Mouse (Mus musculus): Measurements from ENCODE around the gene Gm28042.

Gene Gm28042

GRCm38 (mm10) chr2:120011462-120012200 lies 15.7 kb upstream of the Gm28042 start:
- DNase-seq (ENCODE audit: low read depth, low spot score): peak; percentile 55

DNA sequence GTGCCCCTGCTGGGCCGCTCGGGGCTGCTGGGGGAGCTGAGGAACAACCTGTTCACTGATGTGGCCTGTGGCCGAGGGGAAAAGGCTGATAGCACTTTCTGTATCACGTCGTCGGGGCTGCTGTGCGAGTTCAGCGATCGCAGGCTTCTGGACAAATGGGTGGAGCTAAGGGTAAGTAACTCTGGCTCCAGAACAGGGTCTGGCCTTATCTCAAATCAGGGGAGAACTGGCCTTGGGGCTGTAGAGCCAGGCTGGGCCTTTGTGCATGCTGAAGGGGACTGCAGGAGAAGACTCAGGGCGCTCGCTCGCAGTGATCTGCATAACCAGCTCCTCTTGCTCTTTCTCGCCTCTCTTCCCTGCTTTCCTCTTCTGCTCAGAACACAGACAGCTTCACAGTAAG lies 14.4 kb upstream of the Gm28042 start:
- no peak for DNase-seq (ENCODE audit: low read depth, low spot score)

GRCm38 (mm10) chr2:120013831-120014486 lies 13.3 kb upstream of the Gm28042 start:
- no peak for DNase-seq (ENCODE audit: low read depth, low spot score)

- no peak for DNase-seq (ENCODE audit: low read depth, low spot score)
Measured at GRCm38 (mm10) chr2:120015882-120016281, 11.4 kb upstream of the Gm28042 start.

- no peak for DNase-seq (ENCODE audit: low read depth, low spot score)
Measured at GRCm38 (mm10) chr2:120017599-120017998, 9.7 kb upstream of the Gm28042 start.

- DNase-seq (ENCODE audit: low read depth, low spot score): no peak
Measured at GRCm38 (mm10) chr2:120024337-120024736, 3.0 kb upstream of the Gm28042 start.

GRCm38 (mm10) chr2:120027950-120028331 lies 648 bp downstream of the Gm28042 start:
- peak; percentile 51 for DNase-seq (ENCODE audit: low read depth, low spot score)

DNA sequence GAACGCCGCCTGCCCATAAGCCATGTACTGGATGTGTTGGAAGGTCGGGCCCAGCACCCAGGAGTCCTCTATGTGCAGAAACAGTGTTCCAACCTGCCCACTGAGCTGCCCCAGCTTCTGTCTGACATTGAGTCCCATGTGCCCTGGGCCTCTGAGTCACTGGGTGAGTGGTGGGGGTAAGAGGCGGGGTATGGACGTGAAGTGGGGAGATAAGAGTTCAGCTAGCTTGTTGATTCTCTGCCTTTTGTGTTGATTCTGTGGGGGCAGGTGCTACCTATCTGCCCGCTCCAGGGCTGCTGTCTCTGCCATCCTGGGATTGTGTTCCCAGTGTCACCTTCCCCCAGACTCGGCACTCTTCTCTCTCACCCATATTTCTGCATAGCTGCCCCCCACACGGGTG lies 3.1 kb downstream of the Gm28042 start:
- DNase-seq (ENCODE audit: low read depth, low spot score): no peak

DNA sequence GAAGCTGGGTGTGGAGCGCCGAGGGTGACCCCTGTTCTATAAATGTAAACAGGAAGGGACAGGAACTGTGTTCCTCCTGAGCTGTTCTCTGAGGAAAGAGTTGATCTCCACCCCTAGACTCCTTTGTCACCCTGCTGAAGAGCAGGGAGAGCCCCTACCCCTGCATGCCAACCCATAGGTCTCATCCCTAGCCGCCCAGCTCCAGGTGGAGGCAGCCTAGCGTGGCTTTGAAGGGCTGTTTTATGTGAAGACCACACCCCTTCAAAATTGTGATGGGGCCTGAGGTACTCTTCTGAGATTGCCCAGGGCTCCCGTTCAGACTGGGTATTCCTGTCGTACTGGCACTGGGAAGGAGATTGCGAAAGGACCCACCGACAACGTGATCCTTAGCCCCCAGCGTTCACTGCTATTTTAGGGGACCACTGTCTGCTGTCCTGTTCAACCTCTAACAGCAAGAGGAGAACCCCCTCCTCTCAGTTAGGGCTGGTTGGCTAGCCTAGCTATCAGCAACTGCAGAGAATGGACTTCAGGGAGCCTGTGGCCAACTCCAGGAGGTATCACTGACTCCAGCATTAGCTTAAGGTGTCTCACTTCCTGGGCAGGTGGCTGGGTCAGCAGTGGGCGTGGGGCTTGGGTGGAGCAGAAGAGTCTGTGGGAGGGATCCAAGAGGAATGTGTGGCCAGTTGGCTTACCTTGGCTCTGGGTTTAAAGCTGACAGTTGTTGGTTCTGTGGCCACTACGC lies 5.6 kb downstream of the Gm28042 start, which contains the start of gene Pla2g4b:
TSS of gene Pla2g4b (plus strand) at position 692 of the 742 bp plus-strand sequence.
- DNase-seq (ENCODE audit: low read depth, low spot score): no peak

DNA sequence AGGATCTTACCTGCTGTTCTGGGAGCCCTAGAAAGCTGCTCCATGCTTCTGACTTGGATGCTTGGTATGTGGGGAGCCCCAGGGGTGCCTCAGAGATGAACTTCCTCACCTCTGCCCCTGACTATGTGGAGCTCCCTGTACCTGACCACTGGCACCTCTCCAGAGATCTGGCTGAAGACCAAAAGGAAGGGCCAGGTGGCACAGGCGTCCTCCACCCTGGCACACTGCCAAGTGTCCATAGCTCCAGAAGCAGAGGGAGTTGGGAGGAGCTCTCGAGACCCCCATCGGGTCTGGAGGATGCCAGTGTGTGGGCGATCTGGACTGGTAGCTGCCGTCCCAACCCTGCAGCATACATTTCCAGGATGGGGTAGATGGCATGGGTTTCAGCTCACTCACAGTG lies 6.4 kb downstream of the Gm28042 start:
- DNase-seq (ENCODE audit: low read depth, low spot score): no peak

DNA sequence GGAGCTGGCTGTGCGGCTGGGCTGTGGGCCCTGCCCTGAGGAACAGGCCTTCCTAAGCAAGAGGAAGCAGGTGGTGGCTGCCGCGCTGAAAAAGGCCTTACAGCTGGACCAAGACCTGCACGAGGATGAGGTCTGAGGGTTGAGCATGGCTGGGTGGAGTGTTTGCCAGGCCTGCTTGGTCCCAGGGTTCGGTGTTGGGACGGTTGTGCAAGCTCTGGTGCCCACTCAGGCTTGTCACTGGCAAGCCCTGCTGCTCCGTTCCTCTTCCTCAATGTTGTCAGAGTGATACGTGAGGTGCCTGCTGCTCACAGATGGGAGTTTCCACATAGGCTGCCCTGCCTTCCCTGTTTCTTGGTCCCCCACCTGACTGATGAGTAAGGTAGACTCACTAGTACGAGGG lies 10.5 kb downstream of the Gm28042 start:
- DNase-seq (ENCODE audit: low read depth, low spot score): no peak

GRCm38 (mm10) chr2:120040991-120041390 lies 13.7 kb downstream of the Gm28042 start:
- DNase-seq (ENCODE audit: low read depth, low spot score): no peak

GRCm38 (mm10) chr2:120044101-120044603 lies 16.9 kb downstream of the Gm28042 start:
- peak; percentile 80 for DNase-seq (ENCODE audit: low read depth, low spot score)

GRCm38 (mm10) chr2:120044676-120045075 lies 17.4 kb downstream of the Gm28042 start:
- DNase-seq (ENCODE audit: low read depth, low spot score): no peak

DNA sequence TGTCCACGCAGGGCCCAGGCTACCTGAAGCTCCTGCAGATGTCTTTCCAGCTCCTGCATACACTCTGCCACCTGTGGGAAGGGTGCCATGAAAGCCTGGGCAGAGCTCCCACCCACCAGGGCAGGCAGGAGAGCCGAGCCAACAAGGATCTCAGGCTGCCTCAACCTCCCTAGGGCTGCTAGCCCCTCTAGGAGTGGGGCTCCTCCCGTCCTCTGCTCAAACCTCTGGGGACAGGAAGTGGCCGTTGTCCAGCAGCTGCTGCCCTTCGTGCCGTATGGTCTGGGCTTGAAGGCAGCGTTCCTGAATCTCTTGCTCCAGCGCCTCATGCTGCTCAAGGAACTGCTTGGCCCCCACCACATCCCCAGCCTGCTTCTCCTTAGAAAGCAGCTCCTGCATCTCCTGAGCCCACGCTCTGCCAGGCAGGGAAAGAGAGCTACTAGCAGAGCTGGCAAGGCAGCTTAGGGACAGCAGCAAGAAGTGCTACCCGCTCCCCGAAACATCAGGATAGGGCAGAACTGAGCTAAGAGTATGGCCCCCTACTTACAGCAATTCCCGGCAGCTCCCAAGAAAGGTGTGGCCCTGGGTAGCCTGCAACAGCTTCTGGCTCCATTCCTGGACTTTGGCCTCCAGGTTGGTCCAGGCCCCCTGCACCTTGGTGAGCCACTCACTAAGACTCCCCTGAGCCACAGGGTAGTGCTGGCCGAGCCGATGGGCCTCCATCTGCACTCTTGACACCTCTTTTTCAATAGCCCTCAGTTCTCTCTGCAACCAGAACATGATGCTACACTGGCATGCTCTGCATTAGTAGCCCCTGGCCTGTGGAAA lies 19.4 kb downstream of the Gm28042 start:
- DNase-seq (ENCODE audit: low read depth, low spot score): no peak

- DNase-seq (ENCODE audit: low read depth, low spot score): no peak
Measured at GRCm38 (mm10) chr2:120048173-120048572, 20.9 kb downstream of the Gm28042 start.

- DNase-seq (ENCODE audit: low read depth, low spot score): peak; percentile 42
Measured at GRCm38 (mm10) chr2:120049632-120050274, 22.5 kb downstream of the Gm28042 start.

- DNase-seq (ENCODE audit: low read depth, low spot score): no peak
Measured at GRCm38 (mm10) chr2:120051405-120051804, 24.1 kb downstream of the Gm28042 start.

GRCm38 (mm10) chr2:120054771-120055552 lies 27.7 kb downstream of the Gm28042 start:
- no peak for DNase-seq (ENCODE audit: low read depth, low spot score)

- DNase-seq (ENCODE audit: low read depth, low spot score): no peak
Measured at GRCm38 (mm10) chr2:120055923-120056322, 28.6 kb downstream of the Gm28042 start.

Measured in ES-CJ7 (cell line).